ENCODE assay signal across 24 mouse cellular contexts in the genomic region with DNA sequence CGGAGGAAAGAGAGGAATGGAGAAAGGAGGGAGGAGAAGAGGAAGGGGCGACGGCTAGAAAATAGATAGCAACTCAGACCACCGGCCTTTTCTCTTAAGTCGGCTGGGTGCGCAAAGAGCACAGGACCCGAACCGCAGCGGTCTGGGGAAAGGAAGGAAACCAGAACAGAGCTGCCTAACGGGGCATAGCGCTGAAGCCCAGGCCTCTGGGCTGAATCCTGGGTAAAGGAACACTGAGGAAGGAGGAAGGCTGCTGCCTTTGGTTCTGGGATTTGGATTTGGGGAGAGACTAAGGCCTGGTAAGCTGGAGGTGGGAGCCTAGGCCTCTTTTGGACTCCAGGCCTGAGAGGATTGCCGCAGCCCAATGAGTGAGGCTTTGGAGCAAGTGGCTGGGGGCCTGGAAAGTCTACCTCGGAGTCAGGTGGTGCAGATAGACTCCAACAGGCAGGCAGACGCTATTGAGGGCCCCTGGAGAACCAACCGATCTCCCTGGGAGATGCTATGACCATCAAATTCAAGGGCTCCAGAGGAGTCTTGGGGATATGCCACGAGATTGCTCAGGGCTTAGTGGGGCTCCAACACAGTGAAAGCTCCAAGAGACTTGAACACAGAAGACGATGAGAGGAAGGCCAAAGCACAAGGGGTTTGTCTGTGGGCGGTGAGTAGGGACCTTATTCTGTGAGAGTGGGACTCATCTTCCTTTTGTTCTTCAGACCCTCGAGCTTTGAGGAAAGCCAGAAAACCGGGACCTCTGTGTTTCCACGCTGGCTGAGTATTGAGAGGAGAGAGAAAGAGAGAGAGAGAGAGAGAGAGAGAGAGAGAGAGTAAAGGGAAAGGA. TPM values are rescaled to one million over a fixed set of nuclear protein-coding genes. Genes with fewer than 3 reads are reported as not detected.
A peak's percentile ranks its signal among the peaks of the same experiment; 100 is the strongest.
DNase-seq lines count a peak whose midpoint lies in the region; ATAC-seq and TF ChIP-seq lines count a peak whose summit lies in the region.
"Had no signal": no experiment of that assay in that cellular context is flagged by ENCODE, and none has a peak within 500 bp of the region (broad histone marks: within the 10 kb centered on the region; RNA-seq: fewer than 3 reads in every experiment).

No protein-coding gene starts in this region.

- no peak for ATAC-seq in intestine, embryonic 14.5 days (replicated peaks; ENCODE audit: low FRiP score, low TSS enrichment, low read depth)
- no peak for ATAC-seq in intestine, postnatal 0 days
- ATAC-seq in midbrain, embryonic 11.5 days (ENCODE audit: low FRiP score), result no peak
- ATAC-seq in midbrain, embryonic 14.5 days (ENCODE audit: low FRiP score, low TSS enrichment), result no peak
- ATAC-seq in limb, embryonic 12.5 days (ENCODE audit: insufficient number of reproducible peaks, insufficient read depth, low FRiP score, low TSS enrichment, low read depth), result no peak
- ATAC-seq in CD4-positive, CD25-positive, alpha-beta regulatory T cell, adult 4 months, result no peak
- ATAC-seq: liver, embryonic 12.5 days had no signal

- H3K27ac ChIP-seq in intestine, embryonic 14.5 days (ENCODE audit: low read depth), result no peak overlapping the region
- no peak overlapping the region for H3K27ac ChIP-seq in intestine, postnatal 0 days (ENCODE audit: low read depth, low read length)
- no peak overlapping the region for H3K27ac ChIP-seq in midbrain, embryonic 11.5 days (ENCODE audit: low read depth, low read length)
- H3K27ac ChIP-seq in midbrain, embryonic 14.5 days (replicated peaks; ENCODE audit: low read depth, low read length), result no peak overlapping the region
- peak overlapping the region; percentile 98 for H3K27ac ChIP-seq in limb, embryonic 12.5 days
- H3K27ac ChIP-seq in gastrocnemius, adult 2 months, result no peak overlapping the region
- H3K27ac ChIP-seq: embryonic facial prominence, embryonic 13.5 days; forebrain, embryonic 10.5 days; hindbrain, embryonic 10.5 days; liver, embryonic 12.5 days had no signal

- H3K9ac ChIP-seq in intestine, embryonic 14.5 days (ENCODE audit: low read length), result 0 out of 2 replicates have a peak overlapping the region, but pooled peaks have one; percentile 16
- H3K9ac ChIP-seq in intestine, postnatal 0 days (ENCODE audit: low read depth, low read length), result no peak overlapping the region
- no peak overlapping the region for H3K9ac ChIP-seq in midbrain, embryonic 11.5 days (ENCODE audit: low read length)
- no peak overlapping the region for H3K9ac ChIP-seq in midbrain, embryonic 14.5 days (replicated peaks; ENCODE audit: low read length)
- peak overlapping the region; percentile 99 for H3K9ac ChIP-seq in limb, embryonic 12.5 days (replicated peaks)
- H3K9ac ChIP-seq: embryonic facial prominence, embryonic 13.5 days; liver, embryonic 12.5 days had no signal

- no peaks in the 10 kb centered on the region for H3K36me3 ChIP-seq in intestine, embryonic 14.5 days (ENCODE audit: control insufficient read depth, insufficient read depth, low read length)
- H3K36me3 ChIP-seq in intestine, postnatal 0 days (ENCODE audit: control insufficient read depth, insufficient read depth), result no peaks in the 10 kb centered on the region
- H3K36me3 ChIP-seq in midbrain, embryonic 11.5 days (ENCODE audit: control insufficient read depth, insufficient read depth, low read length), result no peaks in the 10 kb centered on the region
- H3K36me3 ChIP-seq in midbrain, embryonic 14.5 days (ENCODE audit: control insufficient read depth, insufficient read depth, low read length), result no peaks in the 10 kb centered on the region
- H3K36me3 ChIP-seq in limb, embryonic 12.5 days, result peaks cover 3% of the 10 kb centered on the region; the same call in 1 of the 2 replicates
- H3K36me3 ChIP-seq: embryonic facial prominence, embryonic 13.5 days; forebrain, embryonic 10.5 days; hindbrain, embryonic 10.5 days; liver, embryonic 12.5 days had no signal

- 0 out of 2 replicates have a peak overlapping the region, but pooled peaks have one; percentile 30 for H3K4me3 ChIP-seq in intestine, embryonic 14.5 days (ENCODE audit: low read depth, low read length)
- H3K4me3 ChIP-seq in intestine, postnatal 0 days (ENCODE audit: low read depth, low read length), result no peak overlapping the region
- H3K4me3 ChIP-seq in midbrain, embryonic 11.5 days (ENCODE audit: low read depth, low read length), result no peak overlapping the region
- no peak overlapping the region for H3K4me3 ChIP-seq in midbrain, embryonic 14.5 days (replicated peaks; ENCODE audit: low read depth, low read length)
- H3K4me3 ChIP-seq in limb, embryonic 12.5 days (replicated peaks), result peak overlapping the region; percentile 90
- no peak overlapping the region for H3K4me3 ChIP-seq in gastrocnemius, adult 2 months

- peak overlapping the region; percentile 28 for H3K4me2 ChIP-seq in intestine, embryonic 14.5 days (ENCODE audit: low read length)
- H3K4me2 ChIP-seq in intestine, postnatal 0 days (replicated peaks; ENCODE audit: low read depth), result no peak overlapping the region
- H3K4me2 ChIP-seq in midbrain, embryonic 11.5 days, result no peak overlapping the region
- no peak overlapping the region for H3K4me2 ChIP-seq in midbrain, embryonic 14.5 days (ENCODE audit: low read length)
- H3K4me2 ChIP-seq in limb, embryonic 12.5 days, result peak overlapping the region; percentile 74

- H3K4me1 ChIP-seq in intestine, embryonic 14.5 days (replicated peaks; ENCODE audit: control insufficient read depth, insufficient read depth, low read length), result no peaks in the 10 kb centered on the region; the same call in 1 of the 2 replicates
- no peaks in the 10 kb centered on the region for H3K4me1 ChIP-seq in intestine, postnatal 0 days (replicated peaks; ENCODE audit: control insufficient read depth, insufficient read depth, low read length)
- peaks cover 5% of the 10 kb centered on the region; the same call in 1 of the 2 replicates for H3K4me1 ChIP-seq in midbrain, embryonic 11.5 days (ENCODE audit: control insufficient read depth, insufficient read depth, low read length)
- H3K4me1 ChIP-seq in midbrain, embryonic 14.5 days (ENCODE audit: control insufficient read depth, insufficient read depth, low read length), result 0 out of 2 replicates have a peak, but pooled peaks cover 4% of the 10 kb centered on the region
- H3K4me1 ChIP-seq in limb, embryonic 12.5 days (replicated peaks), result peaks cover 40% of the 10 kb centered on the region

- TF ChIP-seq CTCF in intestine, postnatal 0 days (IDR thresholded peaks at IDR 0.05; ENCODE audit: low read depth), result no peak
- no peak for TF ChIP-seq CTCF in gastrocnemius, adult 2 months (IDR thresholded peaks at IDR 0.05)

- intact Hi-C loops in gastrocnemius, adult 2 months (cut with DNase I), result no loop called here

- WGBS in intestine, embryonic 14.5 days, result 3% methylated on average over 21 of the region's 21 CpGs
- 5% methylated on average over 21 of the region's 21 CpGs for WGBS in intestine, postnatal 0 days
- WGBS in midbrain, embryonic 11.5 days, result 3% methylated on average over 21 of the region's 21 CpGs
- WGBS in midbrain, embryonic 14.5 days, result 2% methylated on average over 21 of the region's 21 CpGs
- WGBS in limb, embryonic 12.5 days, result 2% methylated on average over 21 of the region's 21 CpGs

- no peaks in the 10 kb centered on the region for H3K9me3 ChIP-seq in intestine, embryonic 14.5 days (ENCODE audit: control insufficient read depth, low read length)
- H3K9me3 ChIP-seq in intestine, postnatal 0 days (ENCODE audit: control insufficient read depth), result no peaks in the 10 kb centered on the region
- no peaks in the 10 kb centered on the region for H3K9me3 ChIP-seq in midbrain, embryonic 11.5 days (ENCODE audit: control insufficient read depth, low read length)
- no peaks in the 10 kb centered on the region for H3K9me3 ChIP-seq in midbrain, embryonic 14.5 days (ENCODE audit: control insufficient read depth, low read length)
- H3K9me3 ChIP-seq in limb, embryonic 12.5 days, result no peaks in the 10 kb centered on the region
- H3K9me3 ChIP-seq: embryonic facial prominence, embryonic 13.5 days; forebrain, embryonic 10.5 days; hindbrain, embryonic 10.5 days; liver, embryonic 12.5 days had no signal

- H3K27me3 ChIP-seq in intestine, embryonic 14.5 days (replicated peaks; ENCODE audit: control insufficient read depth, insufficient read depth, low read length), result peaks cover 100% of the 10 kb centered on the region
- peaks cover 100% of the 10 kb centered on the region for H3K27me3 ChIP-seq in intestine, postnatal 0 days (replicated peaks; ENCODE audit: control insufficient read depth, insufficient read depth, low read length)
- H3K27me3 ChIP-seq in midbrain, embryonic 11.5 days (ENCODE audit: control insufficient read depth, insufficient read depth, low read length), result peaks cover 100% of the 10 kb centered on the region
- peaks cover 99% of the 10 kb centered on the region for H3K27me3 ChIP-seq in midbrain, embryonic 14.5 days (ENCODE audit: control insufficient read depth, insufficient read depth, low read length)
- peaks cover 59% of the 10 kb centered on the region for H3K27me3 ChIP-seq in limb, embryonic 12.5 days

- DNase-seq in intestine, embryonic 14.5 days (ENCODE audit: low spot score), result peak; percentile 66
- DNase-seq in midbrain, embryonic 11.5 days (ENCODE audit: low spot score, missing footprints), result peak; percentile 94
- no peak for DNase-seq in midbrain, embryonic 14.5 days
- DNase-seq in yolk sac, embryonic 10.5 days (ENCODE audit: low spot score), result no peak
- no peak for DNase-seq in gastrocnemius, adult 2 months
- DNase-seq: adrenal gland, adult 2 months; cerebellum, adult 11 months; thymus, postnatal 36 days had no signal

RNA-seq across cellular contexts. Expression of gene Hoxd11, which starts 1.4 kb away (rescaled TPM):
- 3.6 and 4.2 TPM in 2 replicates for polyA plus RNA-seq in intestine, embryonic 14.5 days (2014; fragmentation: Nextera tagmentation; extraction: Ambion mirVana)
- 0.64 TPM in 1 of 2 replicates, not detected in the other for polyA plus RNA-seq in intestine, postnatal 0 days (2015; fragmentation: Nextera tagmentation; extraction: Ambion mirVana)
- polyA plus RNA-seq in midbrain, embryonic 11.5 days (2014; fragmentation: Nextera tagmentation; extraction: Ambion mirVana), result not detected in 2 replicates
- not detected in 2 replicates for polyA plus RNA-seq in midbrain, embryonic 14.5 days (2014; fragmentation: Nextera tagmentation; extraction: Ambion mirVana)
- polyA plus RNA-seq in limb, embryonic 12.5 days (2016; fragmentation: Nextera tagmentation; extraction: Ambion mirVana), result 55.4 and 62.0 TPM in 2 replicates
- polyA plus RNA-seq in CD4-positive, CD25-positive, alpha-beta regulatory T cell, adult 4 months (2017; shearing (Covaris generic)), result not detected
- total RNA-seq in gastrocnemius, adult 2 months (2021), result not detected
- total RNA-seq: adrenal gland, adult 2 months; left cerebral cortex, adult 18-20 months; megakaryocyte, adult 5-6 weeks; monocyte, adult 5-6 weeks had no signal
- polyA plus RNA-seq: adrenal gland, adult 2 months; embryonic facial prominence, embryonic 13.5 days; forebrain, embryonic 10.5 days; heart, embryonic 14.5 days; hindbrain, embryonic 10.5 days; large intestine, adult 2 months; liver, embryonic 12.5 days; lung, embryonic 16.5 days; spleen, adult 2 months; stomach, embryonic 16.5 days had no signal

RNA-seq across cellular contexts. Expression of gene Hoxd12, which starts 6.0 kb away (rescaled TPM):
- 0.24 and 0.34 TPM in 2 replicates for polyA plus RNA-seq in intestine, embryonic 14.5 days (2014; fragmentation: Nextera tagmentation; extraction: Ambion mirVana)
- 0.12 TPM in 1 of 2 replicates, not detected in the other for polyA plus RNA-seq in intestine, postnatal 0 days (2015; fragmentation: Nextera tagmentation; extraction: Ambion mirVana)
- not detected in 2 replicates for polyA plus RNA-seq in midbrain, embryonic 11.5 days (2014; fragmentation: Nextera tagmentation; extraction: Ambion mirVana)
- not detected in 2 replicates for polyA plus RNA-seq in midbrain, embryonic 14.5 days (2014; fragmentation: Nextera tagmentation; extraction: Ambion mirVana)
- 113 and 130 TPM in 2 replicates for polyA plus RNA-seq in limb, embryonic 12.5 days (2016; fragmentation: Nextera tagmentation; extraction: Ambion mirVana)
- not detected for polyA plus RNA-seq in CD4-positive, CD25-positive, alpha-beta regulatory T cell, adult 4 months (2017; shearing (Covaris generic))
- not detected for total RNA-seq in gastrocnemius, adult 2 months (2021)
- total RNA-seq: adrenal gland, adult 2 months; gastrocnemius, postnatal 4 days; left cerebral cortex, adult 18-20 months; megakaryocyte, adult 5-6 weeks; monocyte, adult 5-6 weeks had no signal
- polyA plus RNA-seq: adrenal gland, adult 2 months; embryonic facial prominence, embryonic 13.5 days; forebrain, embryonic 10.5 days; heart, embryonic 14.5 days; hindbrain, embryonic 10.5 days; large intestine, adult 2 months; liver, embryonic 12.5 days; lung, embryonic 16.5 days; spleen, adult 2 months had no signal

RNA-seq across cellular contexts. Expression of gene Hoxd10, which starts 10.9 kb away (rescaled TPM):
- polyA plus RNA-seq in intestine, embryonic 14.5 days (2014; fragmentation: Nextera tagmentation; extraction: Ambion mirVana), result 7.8 and 13.7 TPM in 2 replicates
- 0.10 and 1.6 TPM in 2 replicates for polyA plus RNA-seq in intestine, postnatal 0 days (2015; fragmentation: Nextera tagmentation; extraction: Ambion mirVana)
- polyA plus RNA-seq in midbrain, embryonic 11.5 days (2014; fragmentation: Nextera tagmentation; extraction: Ambion mirVana), result not detected in 2 replicates
- not detected in 2 replicates for polyA plus RNA-seq in midbrain, embryonic 14.5 days (2014; fragmentation: Nextera tagmentation; extraction: Ambion mirVana)
- polyA plus RNA-seq in limb, embryonic 12.5 days (2016; fragmentation: Nextera tagmentation; extraction: Ambion mirVana), result 39.5 and 42.0 TPM in 2 replicates
- polyA plus RNA-seq in CD4-positive, CD25-positive, alpha-beta regulatory T cell, adult 4 months (2017; shearing (Covaris generic)), result not detected
- total RNA-seq in gastrocnemius, adult 2 months (2021), result 1 to 10 TPM; 4.0 to 4.8 TPM
- total RNA-seq: adrenal gland, adult 2 months; left cerebral cortex, adult 18-20 months; megakaryocyte, adult 5-6 weeks; monocyte, adult 5-6 weeks had no signal
- polyA plus RNA-seq: adrenal gland, adult 2 months; forebrain, embryonic 10.5 days; heart, embryonic 14.5 days; hindbrain, embryonic 10.5 days; large intestine, adult 2 months; liver, embryonic 12.5 days; spleen, adult 2 months had no signal

RNA-seq across cellular contexts. Expression of gene Hoxd13, which starts 12.7 kb away (rescaled TPM):
- not detected in 2 replicates for polyA plus RNA-seq in intestine, embryonic 14.5 days (2014; fragmentation: Nextera tagmentation; extraction: Ambion mirVana)
- polyA plus RNA-seq in intestine, postnatal 0 days (2015; fragmentation: Nextera tagmentation; extraction: Ambion mirVana), result not detected in 2 replicates
- polyA plus RNA-seq in midbrain, embryonic 11.5 days (2014; fragmentation: Nextera tagmentation; extraction: Ambion mirVana), result not detected in 2 replicates
- 0.11 TPM in 1 of 2 replicates, not detected in the other for polyA plus RNA-seq in midbrain, embryonic 14.5 days (2014; fragmentation: Nextera tagmentation; extraction: Ambion mirVana)
- polyA plus RNA-seq in limb, embryonic 12.5 days (2016; fragmentation: Nextera tagmentation; extraction: Ambion mirVana), result 81.8 and 88.0 TPM in 2 replicates
- not detected for polyA plus RNA-seq in CD4-positive, CD25-positive, alpha-beta regulatory T cell, adult 4 months (2017; shearing (Covaris generic))
- not detected for total RNA-seq in gastrocnemius, adult 2 months (2021)
- total RNA-seq: adrenal gland, adult 2 months; gastrocnemius, postnatal 4 days; left cerebral cortex, adult 18-20 months; megakaryocyte, adult 5-6 weeks; monocyte, adult 5-6 weeks had no signal
- polyA plus RNA-seq: adrenal gland, adult 2 months; embryonic facial prominence, embryonic 13.5 days; forebrain, embryonic 10.5 days; heart, embryonic 14.5 days; hindbrain, embryonic 10.5 days; large intestine, adult 2 months; liver, embryonic 12.5 days; lung, embryonic 16.5 days; spleen, adult 2 months; stomach, embryonic 16.5 days had no signal

RNA-seq across cellular contexts. Expression of gene Hoxd9, which starts 16.7 kb away (rescaled TPM):
- 3.9 and 6.8 TPM in 2 replicates for polyA plus RNA-seq in intestine, embryonic 14.5 days (2014; fragmentation: Nextera tagmentation; extraction: Ambion mirVana)
- 0.64 and 1.6 TPM in 2 replicates for polyA plus RNA-seq in intestine, postnatal 0 days (2015; fragmentation: Nextera tagmentation; extraction: Ambion mirVana)
- not detected in 2 replicates for polyA plus RNA-seq in midbrain, embryonic 11.5 days (2014; fragmentation: Nextera tagmentation; extraction: Ambion mirVana)
- polyA plus RNA-seq in midbrain, embryonic 14.5 days (2014; fragmentation: Nextera tagmentation; extraction: Ambion mirVana), result not detected in 2 replicates
- 17.8 and 19.2 TPM in 2 replicates for polyA plus RNA-seq in limb, embryonic 12.5 days (2016; fragmentation: Nextera tagmentation; extraction: Ambion mirVana)
- polyA plus RNA-seq in CD4-positive, CD25-positive, alpha-beta regulatory T cell, adult 4 months (2017; shearing (Covaris generic)), result not detected
- total RNA-seq in gastrocnemius, adult 2 months (2021), result 10 to 100 TPM; 15.8 to 19.1 TPM
- total RNA-seq: left cerebral cortex, adult 18-20 months; megakaryocyte, adult 5-6 weeks; monocyte, adult 5-6 weeks had no signal
- polyA plus RNA-seq: forebrain, embryonic 10.5 days; hindbrain, embryonic 10.5 days had no signal

Comparison
In these comparisons a context has a peak if more than half of its experiments do, and no peak if none do; other contexts are left out.
1. DNase-seq: peak in intestine, embryonic 14.5 days (single experiment) and midbrain, embryonic 11.5 days (single experiment); none in midbrain, embryonic 14.5 days (single experiment), yolk sac, embryonic 10.5 days (single experiment) and gastrocnemius, adult 2 months (single experiment).
2. H3K4me2 ChIP-seq: peak in intestine, embryonic 14.5 days (single experiment) and limb, embryonic 12.5 days (single experiment); none in intestine, postnatal 0 days (single experiment), midbrain, embryonic 11.5 days (single experiment) and midbrain, embryonic 14.5 days (single experiment).
3. H3K4me3 ChIP-seq: peak in intestine, embryonic 14.5 days (single experiment) and limb, embryonic 12.5 days (single experiment); none in intestine, postnatal 0 days (single experiment), midbrain, embryonic 11.5 days (single experiment), midbrain, embryonic 14.5 days (single experiment) and gastrocnemius, adult 2 months (single experiment).
4. H3K9ac ChIP-seq: peak in intestine, embryonic 14.5 days (single experiment) and limb, embryonic 12.5 days (single experiment); none in intestine, postnatal 0 days (single experiment), midbrain, embryonic 11.5 days (single experiment) and midbrain, embryonic 14.5 days (single experiment).
5. RNA of gene Hoxd11, which starts 1.4 kb away (polyA plus RNA-seq): 55.4 to 62.0 TPM in limb, embryonic 12.5 days; 3.6 to 4.2 TPM in intestine, embryonic 14.5 days, 0.64 TPM in intestine, postnatal 0 days, not detected in midbrain, embryonic 11.5 days, not detected in midbrain, embryonic 14.5 days and not detected in CD4-positive, CD25-positive, alpha-beta regulatory T cell, adult 4 months; every median in the first group is over 10 times any median in the second.
6. RNA of gene Hoxd12, which starts 6.0 kb away (polyA plus RNA-seq): 113 to 130 TPM in limb, embryonic 12.5 days; 0.24 to 0.34 TPM in intestine, embryonic 14.5 days, 0.12 TPM in intestine, postnatal 0 days, not detected in midbrain, embryonic 11.5 days, not detected in midbrain, embryonic 14.5 days and not detected in CD4-positive, CD25-positive, alpha-beta regulatory T cell, adult 4 months; every median in the first group is over 10 times any median in the second.